Mouse (Mus musculus) forebrain, postnatal 0 days (tissue): ENCODE measurements at regions not wholly inside any gene's neighbourhood (a gene's known extent, or its start where the extent isn't known, plus 50 kb on each side); places are given as distances from the start of the nearest gene placed in this dataset.

Source experiments
- ATAC-seq: fragments of 200-750 bp; cut with Nextera tagmentation; 2 replicates; pipeline ENCODE4 v1.8.0; 2017; ENCODE audit warnings: mild to moderate bottlenecking, moderate library complexity
- DNase-seq: peaks from one replicate; pipeline ENCODE4 v3.0.0-alpha.2; 2015
- H3K27ac ChIP-seq: fragments of 300-500 bp; sonication (generic); 2 replicates; pipeline ENCODE4 v1.5.1; 2014; ENCODE audit warnings: low read depth, mild to moderate bottlenecking, antibody characterized with exemption, low read length, moderate library complexity, mixed read lengths
- H3K27me3 ChIP-seq: fragments of 300-500 bp; sonication (generic); 2 replicates; pipeline ENCODE4 v1.6.1; 2014; ENCODE audit warnings: mild to moderate bottlenecking, low read length, mixed read lengths; ENCODE audit not compliant: insufficient read depth
- H3K36me3 ChIP-seq: fragments of 300-500 bp; sonication (generic); 2 replicates; pipeline ENCODE4 v1.6.1; 2014; ENCODE audit warnings: mild to moderate bottlenecking, moderate library complexity; ENCODE audit not compliant: insufficient read depth
- H3K4me1 ChIP-seq: fragments of 300-500 bp; sonication (generic); 2 replicates; pipeline ENCODE4 v1.6.1; 2014; ENCODE audit warnings: antibody characterized with exemption; ENCODE audit not compliant: insufficient read depth
- H3K4me2 ChIP-seq: fragments of 300-500 bp; sonication (generic); 2 replicates; pipeline ENCODE4 v1.6.1; 2014; ENCODE audit warnings: low read depth, mild to moderate bottlenecking, moderate library complexity
- H3K4me3 ChIP-seq: fragments of 300-500 bp; sonication (generic); 2 replicates; pipeline ENCODE4 v1.5.1; 2014; ENCODE audit warnings: low read depth, low read length, mixed read lengths
- H3K9ac ChIP-seq: fragments of 300-500 bp; sonication (generic); 2 replicates; pipeline ENCODE4 v1.6.1; 2014; ENCODE audit warnings: mild to moderate bottlenecking
- H3K9me3 ChIP-seq: fragments of 300-500 bp; sonication (generic); 2 replicates; pipeline ENCODE4 v1.6.1; 2016; ENCODE audit warnings: low read length
- CTCF ChIP-seq: sonication (generic); IDR thresholded peaks from 2 replicates; pipeline ENCODE4 v1.5.1; 2016; ENCODE audit warnings: antibody characterized with exemption, control low read depth, low read depth
- WGBS: fragments of 180-500 bp; shearing (Covaris S2); extraction: QIAGEN DNeasy Blood & Tissue Kit; methylation state at CpG from one replicate; pipeline ENCODE4 v1.1.7; 2014; 5-methylcytosine and 5-hydroxymethylcytosine counted together

GRCm38 (mm10) chr16:29147766-29148165 lies 61.7 kb upstream of the Hrasls start:
- H3K4me1 ChIP-seq, result no peaks in the 10 kb centered on the region
- WGBS, result 69% methylated on average over 1 of the region's 1 CpGs
- H3K9me3 ChIP-seq, result no peaks in the 10 kb centered on the region
- H3K27ac ChIP-seq, result no peak overlapping the region
- no peak overlapping the region for H3K9ac ChIP-seq
- no peak for TF ChIP-seq CTCF
- DNase-seq (peak; percentile 22), ATAC-seq (peak; percentile 60)
- H3K4me2 ChIP-seq, result no peak overlapping the region
- no peak overlapping the region for H3K4me3 ChIP-seq
- H3K36me3 ChIP-seq, result no peaks in the 10 kb centered on the region
- no peaks in the 10 kb centered on the region for H3K27me3 ChIP-seq

- WGBS, result 76% methylated on average over 4 of the region's 4 CpGs
- no peak overlapping the region for H3K4me2 ChIP-seq
- H3K27ac ChIP-seq, result no peak overlapping the region
- H3K4me3 ChIP-seq, result no peak overlapping the region
- no peaks in the 10 kb centered on the region for H3K9me3 ChIP-seq
- no peaks in the 10 kb centered on the region for H3K4me1 ChIP-seq
- H3K27me3 ChIP-seq, result no peaks in the 10 kb centered on the region
- no peaks in the 10 kb centered on the region for H3K36me3 ChIP-seq
- TF ChIP-seq CTCF, result no peak
- ATAC-seq, result peak; percentile 40; the same call in 1 of the 2 replicates
- H3K9ac ChIP-seq, result no peak overlapping the region
- no peak for DNase-seq
Observed at GRCm38 (mm10) chr16:29119217-29119616, 90.3 kb upstream of the Hrasls start.

GRCm38 (mm10) chr16:29096791-29097190 lies 112.7 kb upstream of the Hrasls start:
- no peaks in the 10 kb centered on the region for H3K9me3 ChIP-seq
- no peak overlapping the region for H3K9ac ChIP-seq
- no peaks in the 10 kb centered on the region for H3K27me3 ChIP-seq
- H3K4me1 ChIP-seq, result no peaks in the 10 kb centered on the region
- ATAC-seq, result no peak
- H3K36me3 ChIP-seq, result no peaks in the 10 kb centered on the region
- DNase-seq, result no peak
- 77% methylated on average over 4 of the region's 4 CpGs for WGBS
- TF ChIP-seq CTCF, result no peak
- H3K4me2 ChIP-seq, result no peak overlapping the region
- no peak overlapping the region for H3K4me3 ChIP-seq
- H3K27ac ChIP-seq, result no peak overlapping the region

- Histone ChIP-seq H3K9ac (no peak overlapping the region), H3K36me3 (no peaks in the 10 kb centered on the region), H3K27ac (no peak overlapping the region), H3K4me2 (no peak overlapping the region), H3K4me3 (no peak overlapping the region), H3K4me1 (no peaks in the 10 kb centered on the region), H3K27me3 (no peaks in the 10 kb centered on the region), H3K9me3 (no peaks in the 10 kb centered on the region)
- no peak for DNase-seq
- 64% methylated on average over 3 of the region's 3 CpGs for WGBS
- TF ChIP-seq CTCF, result no peak
- no peak for ATAC-seq
Observed at GRCm38 (mm10) chr16:29065961-29066360, 136.5 kb upstream of the Mb21d2 start.

DNA sequence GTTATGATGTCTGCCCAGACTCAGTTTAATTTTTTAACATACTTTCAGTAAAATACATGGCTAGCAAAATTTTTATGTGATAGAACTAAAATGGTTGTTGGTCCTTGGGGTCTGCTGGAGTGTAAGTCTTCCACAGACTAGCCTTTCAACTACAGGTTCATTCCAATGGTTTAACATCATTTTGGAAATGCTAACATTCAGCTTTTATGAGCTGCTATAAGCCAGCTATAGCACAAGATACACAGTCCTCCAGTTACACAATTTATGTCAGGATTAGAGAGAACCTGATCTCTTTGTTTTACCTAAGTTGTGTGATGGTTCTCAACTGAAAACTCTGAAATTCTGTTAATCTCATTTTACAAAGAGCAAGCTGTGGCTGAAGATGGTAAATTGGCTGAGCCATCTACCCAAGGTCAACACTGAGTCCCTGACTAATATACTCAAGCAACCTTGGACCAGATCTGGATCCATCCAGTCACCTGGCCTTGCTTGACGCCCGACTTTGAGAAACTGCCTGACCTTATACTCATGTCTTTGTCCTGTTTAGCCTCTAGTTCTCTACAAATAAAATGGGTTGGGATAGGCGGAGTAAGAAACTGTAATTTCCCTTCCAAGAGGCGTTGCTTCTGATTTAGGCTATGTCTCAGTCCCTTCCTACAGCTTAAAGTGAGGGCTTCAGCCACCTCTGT lies 135.8 kb upstream of the Mb21d2 start:
- Histone ChIP-seq H3K4me2 (no peak overlapping the region), H3K4me3 (no peak overlapping the region), H3K9me3 (no peaks in the 10 kb centered on the region), H3K4me1 (no peaks in the 10 kb centered on the region), H3K9ac (no peak overlapping the region), H3K36me3 (no peaks in the 10 kb centered on the region), H3K27ac (no peak overlapping the region), H3K27me3 (no peaks in the 10 kb centered on the region)
- DNase-seq, result no peak
- no peak for ATAC-seq
- TF ChIP-seq CTCF, result no peak
- WGBS, result 95% methylated on average over 4 of the region's 4 CpGs

DNA sequence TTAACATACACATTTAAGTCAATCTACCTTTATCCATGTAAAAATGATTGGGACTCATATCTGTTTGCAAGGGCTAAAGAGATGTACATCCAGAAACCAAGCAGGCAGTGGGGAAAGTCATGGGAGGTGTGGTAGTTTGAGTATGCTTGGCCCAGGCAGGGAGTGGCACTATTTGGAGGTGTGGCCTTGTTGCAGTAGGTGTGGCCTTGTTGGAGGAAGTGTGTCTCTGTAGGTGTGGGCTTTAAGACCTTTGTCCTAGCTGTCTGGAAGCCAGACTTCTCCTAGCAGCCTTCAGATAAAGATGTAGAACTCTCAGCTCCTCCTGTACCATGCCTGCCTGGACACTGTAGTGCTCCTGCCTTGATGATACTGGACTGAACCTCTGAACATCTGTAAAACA lies 133.9 kb upstream of the Mb21d2 start:
- no peak for ATAC-seq
- Histone ChIP-seq H3K27ac (no peak overlapping the region), H3K4me3 (no peak overlapping the region), H3K4me1 (no peaks in the 10 kb centered on the region), H3K4me2 (no peak overlapping the region), H3K27me3 (no peaks in the 10 kb centered on the region), H3K36me3 (no peaks in the 10 kb centered on the region), H3K9ac (no peak overlapping the region), H3K9me3 (no peaks in the 10 kb centered on the region)
- TF ChIP-seq CTCF, result no peak
- DNase-seq, result no peak

- Histone ChIP-seq H3K27me3 (no peaks in the 10 kb centered on the region), H3K4me2 (no peak overlapping the region), H3K36me3 (no peaks in the 10 kb centered on the region), H3K27ac (no peak overlapping the region), H3K9ac (no peak overlapping the region), H3K9me3 (no peaks in the 10 kb centered on the region), H3K4me3 (no peak overlapping the region), H3K4me1 (no peaks in the 10 kb centered on the region)
- DNase-seq (no peak), ATAC-seq (no peak)
- 79% methylated on average over 5 of the region's 5 CpGs for whole genome bisulfite sequencing
- no peak for TF ChIP-seq CTCF
Observed at GRCm38 (mm10) chr16:29057076-29057475, 127.6 kb upstream of the Mb21d2 start.
